Mouse (Mus musculus): ENCODE data around the gene Dnm1.

- TF ChIP-seq EP300 (IDR thresholded peaks at IDR 0.05; ENCODE audit: insufficient read depth, low read depth, low read length): 0 out of 2 replicates have a peak, but pooled peaks have one; percentile 35
- TF ChIP-seq CTCF (IDR thresholded peaks at IDR 0.05): no peak
- peak; percentile 76 for TF ChIP-seq POLR2A (IDR thresholded peaks at IDR 0.05; ENCODE audit: insufficient read depth, low read depth, low read length)
Measured at GRCm38 (mm10) chr2:32362817-32363340, 9.7 kb upstream of the Dnm1 start.
